Mouse (Mus musculus) adrenal gland, postnatal 36 days (tissue): ENCODE data around the gene Sema5a. TPM values are rescaled to one million over a fixed set of nuclear protein-coding genes. Genes with fewer than 3 reads are reported as not detected.

Source experiments
- DNase-seq, 2 experiments: peaks; one replicate each; pipeline ENCODE4 v3.0.0; 2021; ENCODE audit warnings: mixed read lengths in 1 of 2
- total RNA-seq, 2 experiments: library from RNA; stranded (reverse); gene quantifications; 2 replicates each; pipeline ENCODE4 v1.2.3; 2021

Sema5a gene
- total RNA-seq, 2 experiments from 2014 or later: 16.0 to 23.2 TPM

GRCm38 (mm10) chr15:32633713-32634112 is 389.1 kb downstream of the Sema5a start:
- DNase-seq: no peak

GRCm38 (mm10) chr15:32637879-32638278 is 393.3 kb downstream of the Sema5a start:
- DNase-seq: no peak

DNA sequence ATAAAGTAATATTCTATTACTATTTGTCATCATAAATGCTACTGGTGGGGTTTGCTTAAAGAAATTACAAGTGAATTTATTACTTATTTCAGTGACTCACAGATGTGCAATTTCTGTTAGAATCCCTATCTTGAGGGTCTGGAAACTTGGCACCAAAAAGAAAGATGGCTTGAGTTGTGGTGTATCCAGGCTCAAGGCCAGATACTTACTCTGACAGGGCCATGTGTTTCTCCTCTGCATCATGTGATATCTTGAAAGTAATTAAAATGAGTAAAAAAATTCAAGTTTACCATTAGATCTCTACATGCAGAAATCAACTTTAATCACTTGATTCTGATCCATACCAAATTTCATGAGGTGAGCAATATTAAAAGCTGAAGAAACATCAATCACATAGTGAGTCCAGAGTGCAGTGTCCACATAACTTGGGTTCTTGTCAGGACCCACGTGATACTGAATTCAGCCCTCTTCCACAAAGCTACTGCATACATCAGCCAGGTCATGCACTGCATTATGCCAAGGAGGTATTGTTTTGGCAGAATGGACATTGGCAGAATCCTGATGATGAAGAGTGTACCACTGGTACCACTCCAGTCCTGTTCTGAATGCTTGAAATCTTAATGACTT is 402.6 kb downstream of the Sema5a start:
- no peak for DNase-seq

- no peak for DNase-seq
Measured at GRCm38 (mm10) chr15:32654046-32654445, 409.4 kb downstream of the Sema5a start.

DNA sequence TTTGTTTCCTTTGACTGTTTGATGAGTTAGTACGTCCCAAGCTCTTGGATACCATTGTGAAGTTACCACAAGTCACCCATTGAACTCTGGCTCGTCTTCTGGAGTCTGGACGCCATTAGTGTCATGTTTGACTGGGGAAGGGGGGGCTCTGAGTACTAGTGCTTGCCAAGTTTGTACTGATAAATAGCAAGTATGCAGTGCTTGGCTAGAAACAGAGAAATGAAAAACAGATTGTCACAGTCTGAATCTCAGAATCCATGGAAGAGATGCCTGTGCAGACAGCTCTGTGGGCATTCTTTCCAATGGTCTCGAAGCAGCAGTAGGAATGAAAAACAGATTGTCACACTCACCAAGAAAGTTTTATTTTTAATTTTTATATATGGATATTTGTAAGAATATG is 411.4 kb downstream of the Sema5a start:
- DNase-seq: no peak

- no peak for DNase-seq
Measured at GRCm38 (mm10) chr15:32676446-32676845, 431.8 kb downstream of the Sema5a start.

- no peak for DNase-seq
Measured at GRCm38 (mm10) chr15:32685152-32685551, 440.5 kb downstream of the Sema5a start.

GRCm38 (mm10) chr15:32691021-32691420 is 446.4 kb downstream of the Sema5a start:
- no peak for DNase-seq

DNA sequence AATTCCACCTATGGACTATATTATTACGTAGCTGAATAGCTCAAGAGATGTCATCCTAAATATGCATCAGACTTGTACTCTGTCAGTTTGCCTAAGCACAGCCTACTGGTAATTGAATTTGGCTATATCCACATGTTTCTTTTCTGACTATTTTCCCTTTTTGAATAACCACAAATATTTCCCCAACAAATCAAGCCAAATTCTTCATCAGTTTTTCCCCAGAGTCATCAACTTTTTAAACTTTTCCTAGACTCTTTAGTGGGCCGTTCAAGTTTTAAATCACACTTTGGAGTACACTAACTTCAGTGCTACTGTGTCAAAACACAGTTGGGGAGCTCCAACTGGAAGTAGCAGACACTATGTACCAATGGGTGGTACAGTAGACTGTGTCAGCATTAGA is 448.4 kb downstream of the Sema5a start:
- DNase-seq: no peak

- DNase-seq: no peak
Measured at GRCm38 (mm10) chr15:32717298-32717985, 472.8 kb downstream of the Sema5a start.

DNA sequence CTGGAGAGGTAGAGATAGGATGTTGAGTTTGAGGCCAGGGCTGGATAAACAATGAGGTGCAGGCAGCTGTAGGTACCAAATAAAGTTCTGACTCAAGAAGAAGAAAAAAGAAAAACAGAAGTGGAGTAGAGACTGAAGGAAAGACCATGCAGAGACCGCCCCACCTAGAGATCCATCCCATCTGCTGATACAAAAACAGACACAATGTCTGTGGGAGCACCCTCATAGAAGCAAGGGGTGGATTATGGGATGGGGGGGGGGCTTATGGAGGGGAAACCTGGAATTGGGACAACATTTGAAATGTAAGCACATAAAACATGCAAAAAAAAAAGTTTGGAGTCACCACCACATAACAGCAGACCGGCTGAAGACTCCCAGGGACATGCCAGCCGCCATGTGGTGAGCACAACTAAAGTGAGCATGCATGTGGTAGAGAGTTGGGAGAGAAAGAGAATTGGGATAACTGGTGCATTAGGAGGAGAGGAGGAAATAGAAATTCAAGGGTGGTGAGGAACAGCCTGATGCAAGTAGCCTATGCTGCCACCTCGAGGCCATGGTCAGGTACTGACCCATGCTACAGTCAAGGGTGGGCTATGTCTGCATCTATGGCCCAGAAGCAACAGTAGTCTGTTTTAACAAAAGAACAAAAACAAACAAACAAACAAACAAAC is 473.8 kb downstream of the Sema5a start:
- peak; percentile 63 to 79 for DNase-seq

GRCm38 (mm10) chr15:32718964-32719311 is 474.3 kb downstream of the Sema5a start:
- no peak for DNase-seq

GRCm38 (mm10) chr15:32730839-32731238 is 486.2 kb downstream of the Sema5a start:
- DNase-seq: peak; percentile 35 to 57

Other genes with a start within 250 kb of the Sema5a start
- gene Tas2r119, start 67.5 kb upstream of the Sema5a start, total RNA-seq: not detected